Mouse (Mus musculus) liver, embryonic 14.5 days (tissue): Measurements from ENCODE around the gene Kcnk4.

Source experiments
- CTCF ChIP-seq: IDR thresholded peaks from 2 replicates; pipeline ENCODE4 v1.5.1; 2016; ENCODE audit warnings: antibody characterized with exemption, low read depth, control low read depth
- EP300 ChIP-seq: IDR thresholded peaks from 2 replicates; pipeline ENCODE4 v1.6.1; 2016; ENCODE audit warnings: antibody characterized with exemption, low read depth

- TF ChIP-seq CTCF (no peak), EP300 (no peak)
Measured at GRCm38 (mm10) chr19:6977759-6978638, 43.7 kb upstream of the Kcnk4 start.
